Mouse (Mus musculus): ENCODE results near the gene Rgs6. TPM values are rescaled to one million over a fixed set of nuclear protein-coding genes. Genes with fewer than 3 reads are reported as not detected.

Gene Rgs6
- polyA plus RNA-seq, 1 experiment = 3.8 TPM

DNA sequence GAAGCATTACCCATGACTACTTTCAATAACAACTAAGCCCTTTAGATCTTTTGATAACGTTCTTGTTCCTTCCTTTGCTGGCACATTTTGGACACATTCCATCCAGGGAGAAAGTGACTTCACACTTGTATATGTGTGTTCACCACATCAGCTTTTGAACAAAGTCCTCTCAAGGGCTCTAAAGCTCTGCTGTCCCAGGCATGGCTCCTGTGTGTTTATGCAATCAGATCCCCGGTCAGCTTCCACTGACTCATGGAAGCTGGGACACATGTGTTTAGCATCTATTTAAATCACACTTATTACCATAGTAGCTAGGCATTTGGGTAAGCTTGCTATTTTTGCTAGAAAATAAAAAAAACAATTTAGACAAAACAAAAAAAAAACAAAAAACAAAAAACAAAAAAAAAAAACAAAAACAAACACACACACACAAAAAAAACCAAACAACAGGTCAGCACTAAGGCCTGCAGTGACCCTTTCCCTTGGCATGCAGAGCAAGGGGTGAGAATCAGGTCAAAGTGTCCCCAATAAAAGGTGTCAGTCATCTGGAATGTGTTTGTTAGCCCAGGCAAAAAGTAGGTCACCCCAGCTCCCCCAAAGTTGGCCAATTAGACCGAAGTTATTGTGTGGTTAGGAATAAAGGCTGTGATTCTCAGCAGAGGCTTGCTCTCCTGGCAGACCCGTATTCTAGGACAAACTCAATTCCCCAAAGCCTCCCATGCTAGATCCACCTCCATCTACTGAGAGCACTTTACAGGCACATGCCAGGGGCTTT, 267.4 kb downstream of the Rgs6 start:
- H3K4me1 ChIP-seq (ENCODE audit: control insufficient read depth, insufficient read depth, low read length) = no peaks in the 10 kb centered on the region
- no peak overlapping the region for H3K4me3 ChIP-seq (replicated peaks; ENCODE audit: extremely low read depth, low read depth, low read length)
- 43% methylated on average over 4 of the region's 4 CpGs for WGBS
- no peak for DNase-seq
- TF ChIP-seq POLR2A (IDR thresholded peaks at IDR 0.05; ENCODE audit: borderline replicate concordance, extremely low read depth, low read depth, low read length) = no peak
- no peak for TF ChIP-seq CTCF (IDR thresholded peaks at IDR 0.05; ENCODE audit: insufficient read depth, low read length)

GRCm38 (mm10) chr12:82865686-82866085, 277.6 kb downstream of the Rgs6 start:
- 64% methylated on average over 2 of the region's 2 CpGs for WGBS

DNA sequence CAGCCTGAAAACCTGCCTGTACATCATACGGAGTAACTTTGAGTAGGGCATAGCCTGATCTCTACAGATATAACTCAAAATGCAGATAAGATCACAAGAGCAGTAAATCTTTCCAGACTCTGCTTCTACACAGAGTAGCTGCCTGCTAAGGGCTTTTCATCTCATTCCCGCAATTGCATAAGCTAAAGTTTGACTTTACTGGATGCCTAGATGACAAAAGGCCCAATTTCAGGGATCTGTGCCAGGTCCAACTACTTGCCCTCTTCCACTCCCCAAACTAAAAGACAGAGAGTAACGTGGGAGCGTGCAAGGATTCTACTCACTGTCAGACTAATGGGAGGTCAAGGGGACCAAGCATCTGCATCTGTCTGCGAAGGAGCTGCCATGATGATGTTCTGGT, 292.6 kb downstream of the Rgs6 start:
- no peak overlapping the region for H3K4me3 ChIP-seq (replicated peaks; ENCODE audit: extremely low read depth, low read depth, low read length)
- 84% methylated on average over 5 of the region's 5 CpGs for WGBS

More at GRCm38 (mm10) chr12:82865686-82866085, 277.6 kb downstream of the Rgs6 start:
- DNase-seq = no peak
- Histone ChIP-seq H3K4me3 (replicated peaks; ENCODE audit: extremely low read depth, low read depth, low read length) (no peak overlapping the region), H3K4me1 (ENCODE audit: control insufficient read depth, insufficient read depth, low read length) (no peaks in the 10 kb centered on the region)
- TF ChIP-seq POLR2A (IDR thresholded peaks at IDR 0.05; ENCODE audit: borderline replicate concordance, extremely low read depth, low read depth, low read length) = no peak
- TF ChIP-seq CTCF (IDR thresholded peaks at IDR 0.05; ENCODE audit: insufficient read depth, low read length) = no peak

DNA sequence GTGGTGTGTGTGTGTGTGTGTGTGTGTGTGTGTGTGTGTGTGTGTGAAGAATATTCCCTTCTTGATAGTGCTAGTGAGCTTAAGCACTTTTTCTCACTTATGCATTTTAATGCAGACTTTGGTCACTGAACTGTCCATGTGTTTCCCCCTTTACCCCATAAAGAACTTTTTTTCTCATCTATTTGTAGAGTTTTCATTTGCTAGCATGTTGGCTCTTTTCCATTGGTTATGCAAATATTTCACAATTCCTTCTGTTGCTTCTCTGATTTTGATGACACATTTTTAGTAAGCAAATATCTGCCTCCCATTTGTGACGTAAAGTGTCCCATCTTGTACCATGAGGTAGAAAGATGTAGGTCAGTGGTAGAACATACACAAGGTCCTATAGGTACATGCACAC, 295.0 kb downstream of the Rgs6 start:
- H3K4me1 ChIP-seq (ENCODE audit: control insufficient read depth, insufficient read depth, low read length) = no peaks in the 10 kb centered on the region
- H3K4me3 ChIP-seq (replicated peaks; ENCODE audit: extremely low read depth, low read depth, low read length) = no peak overlapping the region
- TF ChIP-seq POLR2A (IDR thresholded peaks at IDR 0.05; ENCODE audit: borderline replicate concordance, extremely low read depth, low read depth, low read length) (no peak), CTCF (IDR thresholded peaks at IDR 0.05; ENCODE audit: insufficient read depth, low read length) (no peak)
- WGBS = 69% methylated on average over 1 of the region's 1 CpGs
- no peak for DNase-seq

More for the DNA sequence above, 292.6 kb downstream of the Rgs6 start:
- H3K4me1 ChIP-seq (ENCODE audit: control insufficient read depth, insufficient read depth, low read length) = no peaks in the 10 kb centered on the region
- TF ChIP-seq POLR2A (IDR thresholded peaks at IDR 0.05; ENCODE audit: borderline replicate concordance, extremely low read depth, low read depth, low read length) = no peak
- no peak for TF ChIP-seq CTCF (IDR thresholded peaks at IDR 0.05; ENCODE audit: insufficient read depth, low read length)
- DNase-seq = no peak

DNA sequence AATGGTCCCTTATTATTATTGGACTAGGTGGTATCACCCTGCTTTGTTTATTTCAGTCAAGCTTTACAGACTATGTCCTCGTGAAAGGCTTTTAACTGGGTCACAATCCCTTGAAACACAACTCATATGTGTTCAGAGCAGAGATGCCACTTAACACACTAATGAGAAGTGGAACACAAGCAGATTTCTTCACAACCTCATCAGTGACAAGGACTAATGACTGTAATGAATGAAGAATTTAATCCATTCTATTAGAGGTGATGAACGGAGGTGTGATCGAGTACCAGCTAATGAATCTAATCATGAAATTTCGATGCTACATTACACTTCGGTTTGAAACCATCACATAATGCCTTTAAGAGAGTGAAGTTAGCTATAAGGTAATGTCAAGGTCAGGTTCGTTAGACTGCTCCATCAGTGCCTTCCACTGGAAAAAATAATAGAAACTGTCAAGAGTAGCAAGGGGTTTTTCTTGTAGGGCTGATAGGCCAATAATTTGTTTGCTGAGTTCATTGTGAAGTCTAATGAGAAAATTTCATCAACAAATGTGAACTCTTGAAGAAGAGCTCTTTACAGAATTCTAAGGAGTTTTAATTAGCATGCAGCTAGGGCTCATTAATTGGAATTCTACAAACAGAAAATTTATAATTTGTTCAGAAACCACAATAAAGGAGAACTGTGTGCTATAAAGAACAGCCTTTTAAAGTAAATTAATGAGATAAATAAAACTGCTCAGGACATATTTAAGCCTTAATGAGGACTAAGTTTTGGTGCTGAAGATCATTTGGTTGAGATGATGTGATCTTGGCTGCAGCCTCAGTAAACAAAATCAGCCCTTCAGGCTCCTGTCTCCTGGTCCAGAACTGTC, 307.1 kb downstream of the Rgs6 start:
- DNase-seq = no peak
- Histone ChIP-seq H3K4me3 (replicated peaks; ENCODE audit: extremely low read depth, low read depth, low read length) (no peak overlapping the region), H3K4me1 (ENCODE audit: control insufficient read depth, insufficient read depth, low read length) (no peaks in the 10 kb centered on the region)
- TF ChIP-seq CTCF (IDR thresholded peaks at IDR 0.05; ENCODE audit: insufficient read depth, low read length) (no peak), POLR2A (IDR thresholded peaks at IDR 0.05; ENCODE audit: borderline replicate concordance, extremely low read depth, low read depth, low read length) (no peak)
- 85% methylated on average over 6 of the region's 6 CpGs for WGBS

GRCm38 (mm10) chr12:82905773-82906172, 317.7 kb downstream of the Rgs6 start:
- TF ChIP-seq CTCF (IDR thresholded peaks at IDR 0.05; ENCODE audit: insufficient read depth, low read length) (no peak), POLR2A (IDR thresholded peaks at IDR 0.05; ENCODE audit: borderline replicate concordance, extremely low read depth, low read depth, low read length) (no peak)
- no peak for DNase-seq
- H3K4me3 ChIP-seq (replicated peaks; ENCODE audit: extremely low read depth, low read depth, low read length) = no peak overlapping the region
- 63% methylated on average over 1 of the region's 1 CpGs for WGBS
- no peaks in the 10 kb centered on the region for H3K4me1 ChIP-seq (ENCODE audit: control insufficient read depth, insufficient read depth, low read length)

GRCm38 (mm10) chr12:82910846-82911245, 322.8 kb downstream of the Rgs6 start:
- Histone ChIP-seq H3K4me1 (ENCODE audit: control insufficient read depth, insufficient read depth, low read length) (no peaks in the 10 kb centered on the region), H3K4me3 (replicated peaks; ENCODE audit: extremely low read depth, low read depth, low read length) (no peak overlapping the region)
- DNase-seq = no peak
- no peak for TF ChIP-seq CTCF (IDR thresholded peaks at IDR 0.05; ENCODE audit: insufficient read depth, low read length)
- no peak for TF ChIP-seq POLR2A (IDR thresholded peaks at IDR 0.05; ENCODE audit: borderline replicate concordance, extremely low read depth, low read depth, low read length)
- WGBS = 97% methylated on average over 2 of the region's 2 CpGs

DNA sequence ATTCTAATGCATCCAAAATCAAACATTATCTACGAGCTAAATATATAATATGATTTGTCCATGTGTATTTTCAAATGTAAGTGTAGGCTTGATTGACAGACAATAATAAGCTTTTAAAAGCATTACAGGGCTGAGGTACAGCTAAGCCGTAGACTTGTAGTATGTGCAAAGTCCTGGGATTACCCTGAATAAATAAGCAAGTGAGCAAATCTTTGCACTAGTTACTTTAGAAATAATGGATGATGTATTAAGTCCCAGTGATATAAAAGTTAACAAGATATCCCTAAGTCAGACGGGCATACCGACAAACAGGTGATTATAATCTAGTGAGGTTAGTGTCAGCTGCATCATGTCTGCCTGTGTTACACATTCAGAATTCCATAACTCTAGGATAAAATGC, 326.0 kb downstream of the Rgs6 start:
- Histone ChIP-seq H3K4me1 (ENCODE audit: control insufficient read depth, insufficient read depth, low read length) (no peaks in the 10 kb centered on the region), H3K4me3 (replicated peaks; ENCODE audit: extremely low read depth, low read depth, low read length) (no peak overlapping the region)
- DNase-seq = no peak
- TF ChIP-seq POLR2A (IDR thresholded peaks at IDR 0.05; ENCODE audit: borderline replicate concordance, extremely low read depth, low read depth, low read length) (no peak), CTCF (IDR thresholded peaks at IDR 0.05; ENCODE audit: insufficient read depth, low read length) (no peak)
- WGBS = 56% methylated on average over 4 of the region's 4 CpGs

GRCm38 (mm10) chr12:82920146-82920545, 332.1 kb downstream of the Rgs6 start:
- no peak for DNase-seq
- WGBS = 50% methylated on average over 2 of the region's 2 CpGs
- H3K4me3 ChIP-seq (replicated peaks; ENCODE audit: extremely low read depth, low read depth, low read length) = no peak overlapping the region
- H3K4me1 ChIP-seq (ENCODE audit: control insufficient read depth, insufficient read depth, low read length) = no peaks in the 10 kb centered on the region
- TF ChIP-seq POLR2A (IDR thresholded peaks at IDR 0.05; ENCODE audit: borderline replicate concordance, extremely low read depth, low read depth, low read length) = no peak
- no peak for TF ChIP-seq CTCF (IDR thresholded peaks at IDR 0.05; ENCODE audit: insufficient read depth, low read length)
